Comparison of ENCODE assay signal across 8 mouse cellular contexts in the genomic region with DNA sequence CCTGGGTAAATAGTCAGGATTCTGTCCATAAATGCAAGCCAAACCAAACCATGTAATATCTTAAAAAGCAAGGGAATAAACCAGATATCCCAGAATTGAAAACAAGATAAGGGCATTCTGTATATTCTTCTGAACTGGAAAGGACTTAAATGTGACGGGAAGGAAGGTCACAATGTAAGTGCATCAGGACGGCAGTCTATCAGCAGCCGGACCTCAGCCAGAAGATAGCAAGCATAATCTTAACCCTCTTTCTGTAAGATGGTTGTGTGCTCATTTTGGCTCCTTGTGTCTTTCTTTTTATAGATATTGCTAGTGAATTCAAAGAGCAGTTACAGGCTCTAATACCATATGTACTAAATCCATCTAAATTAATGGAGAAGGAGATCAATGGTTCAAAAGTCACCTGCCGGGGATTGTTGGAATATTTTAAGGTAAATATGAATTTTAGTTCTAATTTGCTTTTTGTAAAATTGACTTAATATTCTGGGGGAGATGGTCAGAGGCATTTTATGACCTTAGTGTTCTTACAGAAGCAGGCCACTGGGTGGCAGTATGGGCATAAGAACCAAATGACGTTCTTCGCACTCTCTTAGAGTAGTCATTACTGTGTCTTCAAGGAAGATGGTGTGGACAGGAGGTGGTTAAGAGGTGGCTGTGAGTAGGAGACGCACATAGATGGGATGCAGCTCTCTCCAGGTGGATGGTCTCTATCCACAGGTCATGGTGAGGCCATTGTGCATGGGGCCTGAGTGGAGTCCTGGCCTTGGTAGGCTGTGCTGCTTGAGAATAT. TPM values are rescaled to one million over a fixed set of nuclear protein-coding genes. Genes with fewer than 3 reads are reported as not detected.
DNase-seq lines count a peak whose midpoint lies in the region; ATAC-seq and TF ChIP-seq lines count a peak whose summit lies in the region.

No protein-coding gene starts in this region.

- TF ChIP-seq POLR2A in heart, adult 2 months (IDR thresholded peaks at IDR 0.05; ENCODE audit: insufficient read depth, low read depth, low read length) = no peak

- peaks cover 2% of the 10 kb centered on the region; the same call in 1 of the 2 replicates for H3K36me3 ChIP-seq in heart, adult 2 months (ENCODE audit: control insufficient read depth, insufficient read depth, low read length)
- 0 out of 2 replicates have a peak, but pooled peaks cover 6% of the 10 kb centered on the region for H3K36me3 ChIP-seq in intestine, embryonic 15.5 days
- peaks cover 22% of the 10 kb centered on the region for H3K36me3 ChIP-seq in midbrain, embryonic 12.5 days

- H3K79me2 ChIP-seq in heart, adult 2 months (replicated peaks; ENCODE audit: control insufficient read depth, insufficient read depth, low read length) = no peaks in the 10 kb centered on the region

- 0 out of 2 replicates have a peak, but pooled peaks have one; percentile 39 for ATAC-seq in intestine, embryonic 15.5 days
- peak; percentile 58 for ATAC-seq in midbrain, embryonic 12.5 days (ENCODE audit: low FRiP score, low read depth)

- peak; percentile 49 to 76 for DNase-seq in heart, adult 2 months
- DNase-seq in heart, postnatal 25 days (ENCODE audit: low spot score) = no peak
- DNase-seq in cerebellum, adult 8-10 months = peak; percentile 35
- peak; percentile 33 to 77 for DNase-seq in frontal cortex, adult 2 months (ENCODE audit: extremely low spot score in 1 of 2, low spot score in 1 of 2)
- DNase-seq in left cerebral cortex, postnatal 25 days (ENCODE audit: low spot score in 2 of 2) = peak; percentile 65 to 74
- DNase-seq in spleen, adult 12 weeks (ENCODE audit: low spot score) = peak; percentile 52

- no peak overlapping the region for H3K9ac ChIP-seq in heart, adult 2 months (ENCODE audit: low read depth, low read length)
- no peak overlapping the region for H3K9ac ChIP-seq in intestine, embryonic 15.5 days
- H3K9ac ChIP-seq in midbrain, embryonic 12.5 days (replicated peaks) = no peak overlapping the region

- peak; percentile 93 for TF ChIP-seq CTCF in heart, adult 2 months (IDR thresholded peaks at IDR 0.05)

- no peaks in the 10 kb centered on the region for H3K27me3 ChIP-seq in heart, adult 2 months (ENCODE audit: control insufficient read depth, insufficient read depth, low read length)
- no peaks in the 10 kb centered on the region for H3K27me3 ChIP-seq in intestine, embryonic 15.5 days (replicated peaks)
- H3K27me3 ChIP-seq in midbrain, embryonic 12.5 days = no peaks in the 10 kb centered on the region

- peaks cover 1% of the 10 kb centered on the region for H3K4me1 ChIP-seq in heart, adult 2 months (ENCODE audit: control insufficient read depth, insufficient read depth, low read length)
- H3K4me1 ChIP-seq in intestine, embryonic 15.5 days (replicated peaks) = no peaks in the 10 kb centered on the region
- H3K4me1 ChIP-seq in midbrain, embryonic 12.5 days = no peaks in the 10 kb centered on the region; the same call in 1 of the 2 replicates

- no peak overlapping the region for H3K27ac ChIP-seq in heart, adult 2 months
- H3K27ac ChIP-seq in intestine, embryonic 15.5 days = no peak overlapping the region
- H3K27ac ChIP-seq in midbrain, embryonic 12.5 days (replicated peaks) = no peak overlapping the region

- 40% methylated on average over 7 of the region's 7 CpGs for WGBS in heart, adult 2 months
- 55% methylated on average over 7 of the region's 7 CpGs for WGBS in intestine, embryonic 15.5 days
- 58% methylated on average over 7 of the region's 7 CpGs for WGBS in midbrain, embryonic 12.5 days

- no peak overlapping the region for H3K4me2 ChIP-seq in intestine, embryonic 15.5 days (replicated peaks)
- H3K4me2 ChIP-seq in midbrain, embryonic 12.5 days (replicated peaks) = no peak overlapping the region

- intact Hi-C loops in heart, adult 2 months (cut with DNase I) = loop anchor here (1.0 kb wide), 3 partner anchors 29 to 88 kb away; no protein-coding TSS in a partner anchor
- intact Hi-C loops in heart, postnatal 25 days (cut with DNase I) = loop anchor here (1.0 kb wide), 2 partner anchors 66 to 88 kb away; no protein-coding TSS in a partner anchor
- intact Hi-C loops in left cerebral cortex, postnatal 25 days (cut with DNase I) = loop anchor here (1.0 kb wide), 2 partner anchors 66 to 88 kb away; no protein-coding TSS in a partner anchor

- no peak for TF ChIP-seq EP300 in heart, adult 2 months (IDR thresholded peaks at IDR 0.05; ENCODE audit: insufficient read depth, low read depth, low read length)

- no peaks in the 10 kb centered on the region for H3K9me3 ChIP-seq in intestine, embryonic 15.5 days
- no peaks in the 10 kb centered on the region for H3K9me3 ChIP-seq in midbrain, embryonic 12.5 days

- no peak overlapping the region for H3K4me3 ChIP-seq in heart, adult 2 months
- no peak overlapping the region for H3K4me3 ChIP-seq in intestine, embryonic 15.5 days (replicated peaks)
- no peak overlapping the region for H3K4me3 ChIP-seq in midbrain, embryonic 12.5 days

RNA-seq across cellular contexts. Expression of a gene that starts 28.4 kb away (rescaled TPM):
- total RNA-seq in heart, adult 2 months (2021) = 100 to 1,000 TPM; 104 to 134 TPM
- 75.6 and 108 TPM in 2 replicates for polyA plus RNA-seq in heart, adult 2 months (2012; rRNA removed)
- 100 to 1,000 TPM; 122 TPM for total RNA-seq in heart, postnatal 25 days (2021)
- 43.8 and 45.7 TPM in 2 replicates for polyA plus RNA-seq in frontal cortex, adult 2 months (2012; rRNA removed)
- 7.6 and 8.4 TPM in 2 replicates for polyA plus RNA-seq in intestine, embryonic 15.5 days (2015; fragmentation: Nextera tagmentation; extraction: Ambion mirVana)
- total RNA-seq in left cerebral cortex, postnatal 25 days (2021) = 10 to 100 TPM; 21.5 to 21.7 TPM
- 2.1 and 2.3 TPM in 2 replicates for polyA plus RNA-seq in midbrain, embryonic 12.5 days (2016; fragmentation: Nextera tagmentation; extraction: Ambion mirVana)

RNA-seq across cellular contexts. Expression of a gene that starts 35.0 kb away (rescaled TPM):
- 10 to 100 TPM; 14.0 TPM for total RNA-seq in heart, adult 2 months (2021)
- polyA plus RNA-seq in heart, adult 2 months (2012; rRNA removed) = 6.8 and 14.3 TPM in 2 replicates
- total RNA-seq in heart, postnatal 25 days (2021) = 10 to 100 TPM; 15.5 to 19.2 TPM
- polyA plus RNA-seq in frontal cortex, adult 2 months (2012; rRNA removed) = 14.3 and 18.7 TPM in 2 replicates
- polyA plus RNA-seq in intestine, embryonic 15.5 days (2015; fragmentation: Nextera tagmentation; extraction: Ambion mirVana) = 10.9 and 11.6 TPM in 2 replicates
- total RNA-seq in left cerebral cortex, postnatal 25 days (2021) = 10 to 100 TPM; 23.0 to 28.2 TPM
- 7.5 and 7.6 TPM in 2 replicates for polyA plus RNA-seq in midbrain, embryonic 12.5 days (2016; fragmentation: Nextera tagmentation; extraction: Ambion mirVana)

RNA-seq across cellular contexts. Expression of a gene that starts 45.8 kb away (rescaled TPM):
- total RNA-seq in heart, adult 2 months (2021) = 10 to 100 TPM; 71.8 to 75.4 TPM
- polyA plus RNA-seq in heart, adult 2 months (2012; rRNA removed) = 58.2 and 89.4 TPM in 2 replicates
- total RNA-seq in heart, postnatal 25 days (2021) = 10 to 100 TPM; 75.1 to 82.8 TPM
- polyA plus RNA-seq in frontal cortex, adult 2 months (2012; rRNA removed) = 724 and 734 TPM in 2 replicates
- 140 and 143 TPM in 2 replicates for polyA plus RNA-seq in intestine, embryonic 15.5 days (2015; fragmentation: Nextera tagmentation; extraction: Ambion mirVana)
- total RNA-seq in left cerebral cortex, postnatal 25 days (2021) = 100 to 1,000 TPM; 854 to 900 TPM
- polyA plus RNA-seq in midbrain, embryonic 12.5 days (2016; fragmentation: Nextera tagmentation; extraction: Ambion mirVana) = 481 and 529 TPM in 2 replicates
